Mouse (Mus musculus) cortical plate, adult 2 months (tissue): Measurements from ENCODE around the gene Syne2.

ENCODE experiments used
- CTCF ChIP-seq: fragments of 200-500 bp; IDR thresholded peaks from 2 replicates; pipeline ENCODE4 v1.5.1; 2011; ENCODE audit warnings: mild to moderate bottlenecking, control low read depth, low read length; ENCODE audit not compliant: insufficient read depth; ENCODE audit errors: extremely low read depth
- POLR2A ChIP-seq: fragments of 200-500 bp; IDR thresholded peaks from 2 replicates; pipeline ENCODE4 v1.6.1; 2011; ENCODE audit warnings: mild to moderate bottlenecking, low read length, control low read depth; ENCODE audit not compliant: insufficient read depth; ENCODE audit errors: extremely low read depth

GRCm38 (mm10) chr12:76071935-76072849 is 254.3 kb downstream of the Syne2 start:
- TF ChIP-seq CTCF: no peak
- TF ChIP-seq POLR2A: no peak
